Mouse (Mus musculus): ENCODE results near the gene 4833427G06Rik.
"Not testable (repeated sequence)": the region's sequence is repeated elsewhere in the genome, so short reads cannot be mapped to it uniquely, and the experiment has no call there.

Gene 4833427G06Rik

DNA sequence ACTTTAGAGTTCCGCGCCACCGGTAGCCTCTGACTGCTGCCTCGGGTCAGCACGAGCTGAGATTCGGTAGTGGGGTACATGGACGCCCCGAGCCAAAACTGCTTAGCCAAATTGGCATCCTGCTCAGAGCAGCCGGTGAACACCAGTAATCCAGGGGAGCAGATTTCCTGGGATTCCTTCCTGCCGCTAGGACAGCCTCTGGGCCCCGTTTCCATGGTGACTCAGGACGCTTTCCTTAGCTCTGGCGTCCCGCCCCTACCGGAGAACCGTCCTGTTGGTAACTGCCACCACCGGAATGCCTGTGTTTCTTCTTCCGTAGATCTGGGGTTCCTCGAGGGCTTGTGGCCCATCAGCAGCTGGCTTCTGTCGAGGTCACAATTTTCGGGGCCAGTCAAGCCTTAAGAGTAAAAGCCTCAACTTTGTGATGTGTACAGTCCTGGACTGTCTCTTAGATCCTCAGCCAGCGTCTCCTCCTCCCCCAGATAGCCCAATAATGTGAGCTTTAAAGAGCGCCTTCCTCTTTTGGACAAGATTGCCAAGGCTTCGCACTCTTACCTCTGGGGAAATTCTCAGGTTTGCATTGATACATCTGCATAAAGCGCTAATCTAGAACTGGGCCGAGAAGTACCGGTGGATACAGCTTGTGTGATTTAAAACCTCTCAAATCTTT lies at the start of gene 4833427G06Rik:
Gene 4833427G06Rik, minus strand, starts transcription at position 323 of the 670 bp plus-strand sequence.
- peak; percentile 67 to 70 for DNase-seq

- no peak for DNase-seq
Measured at GRCm38 (mm10) chr9:51147294-51147693, 45.4 kb upstream of the 4833427G06Rik start.

- peak in 1 of 2 experiments; percentile 30 for DNase-seq
Measured at GRCm38 (mm10) chr9:51146496-51146895, 44.6 kb upstream of the 4833427G06Rik start.

DNA sequence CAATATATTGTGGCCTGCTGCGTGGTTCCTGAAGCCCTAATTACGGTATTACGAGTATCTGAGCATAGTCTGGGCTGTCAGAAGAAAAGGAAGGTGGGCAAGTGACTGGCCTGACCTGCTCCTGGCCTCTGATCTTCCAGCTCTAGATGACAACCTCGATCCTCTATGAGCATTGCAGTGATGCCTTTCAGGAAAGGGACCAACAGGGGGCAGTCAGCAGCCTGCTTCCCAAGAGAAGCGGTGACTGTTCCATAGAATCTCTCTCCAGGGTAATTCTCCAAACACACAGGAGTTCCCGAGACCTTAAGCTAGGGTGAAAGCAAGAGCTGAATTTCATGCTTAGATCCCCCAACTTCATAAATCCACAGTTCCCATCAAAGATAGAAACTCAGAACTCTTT lies 42.3 kb upstream of the 4833427G06Rik start:
- DNase-seq, result no peak

DNA sequence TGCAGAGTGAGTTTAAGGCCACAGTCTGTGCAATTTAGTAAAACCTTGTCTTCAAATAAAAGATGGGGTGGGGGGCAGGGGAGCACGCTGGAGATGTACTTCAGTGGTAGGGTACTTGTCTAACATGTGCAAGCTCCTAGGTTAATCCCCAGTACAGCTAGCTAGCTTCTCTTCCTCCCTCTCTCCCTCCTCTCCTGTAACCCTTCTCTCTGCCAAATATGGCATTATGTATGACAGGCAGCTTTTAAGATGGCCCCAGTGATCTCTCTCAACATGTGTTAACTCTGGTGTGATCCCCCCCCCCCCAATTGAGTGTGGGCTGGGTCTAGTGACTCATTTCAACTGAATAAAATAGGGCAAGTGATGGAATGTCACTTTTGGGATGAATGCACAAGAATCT lies 41.6 kb upstream of the 4833427G06Rik start:
- no peak for DNase-seq

- DNase-seq, result no peak
Measured at GRCm38 (mm10) chr9:51140711-51141110, 38.8 kb upstream of the 4833427G06Rik start.

GRCm38 (mm10) chr9:51139401-51139800 lies 37.5 kb upstream of the 4833427G06Rik start:
- not testable (repeated sequence) for DNase-seq

DNA sequence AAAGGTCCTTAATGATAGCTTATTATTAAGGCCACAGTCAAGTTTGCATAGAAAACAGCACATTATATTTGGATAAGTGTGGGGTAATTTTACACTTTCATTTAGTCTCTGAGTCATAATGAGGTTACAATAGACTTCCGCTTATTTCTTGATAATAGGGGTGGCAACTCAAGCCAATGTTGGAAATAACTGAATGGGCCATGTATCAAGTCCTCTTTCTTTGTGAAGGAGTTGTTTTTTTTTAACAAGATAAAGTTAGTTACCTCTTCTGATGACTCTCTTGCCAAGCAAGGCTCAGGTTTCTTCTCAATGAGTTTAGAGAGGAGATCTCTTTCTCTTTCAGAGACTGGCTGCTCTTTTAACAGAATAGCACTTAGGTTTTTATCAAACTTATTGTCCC lies 36.4 kb upstream of the 4833427G06Rik start:
- no peak for DNase-seq

DNA sequence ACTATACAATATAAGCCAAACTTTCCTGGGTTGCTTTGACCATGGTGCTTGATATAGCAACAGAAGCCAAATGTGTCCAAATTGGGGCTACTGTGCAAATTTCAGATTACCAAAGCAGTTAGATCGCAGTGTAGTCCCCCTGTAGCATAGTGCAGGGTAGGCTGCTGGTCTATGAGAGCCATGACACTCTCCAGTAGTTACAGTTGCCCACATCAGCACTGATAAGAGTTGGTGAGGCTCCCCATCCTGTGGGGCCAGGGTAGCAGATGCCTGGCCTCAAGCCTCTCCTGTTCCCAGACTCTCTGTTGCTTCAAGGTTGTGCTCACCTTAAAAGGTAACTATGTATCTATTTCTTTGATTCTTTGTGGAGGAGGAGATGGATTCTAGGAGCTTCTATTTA lies 36.0 kb upstream of the 4833427G06Rik start:
- no peak for DNase-seq

DNA sequence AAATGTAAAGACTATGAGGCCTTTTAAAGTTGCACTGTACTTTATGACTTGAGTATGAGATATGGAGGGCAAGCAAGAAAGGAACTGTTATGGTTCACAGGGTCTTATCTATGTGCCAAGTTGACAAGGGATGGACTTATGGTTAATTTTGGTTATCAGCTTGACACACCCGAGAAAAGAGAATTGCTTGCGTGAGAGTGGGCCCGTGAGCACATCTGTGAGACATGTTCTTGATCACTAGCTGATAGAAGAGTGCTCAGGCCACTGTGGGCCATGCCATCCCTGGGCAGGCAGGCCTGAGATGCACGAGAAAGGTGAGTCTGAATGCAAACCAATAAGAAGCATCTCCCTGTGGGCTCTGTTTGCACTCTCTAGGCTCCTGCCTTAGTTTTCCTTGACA lies 35.6 kb upstream of the 4833427G06Rik start:
- no peak for DNase-seq

- DNase-seq, result peak in 1 of 2 experiments; percentile 45
Measured at GRCm38 (mm10) chr9:51136985-51137384, 35.1 kb upstream of the 4833427G06Rik start.

- no peak for DNase-seq
Measured at GRCm38 (mm10) chr9:51114767-51115166, 12.9 kb upstream of the 4833427G06Rik start.

DNA sequence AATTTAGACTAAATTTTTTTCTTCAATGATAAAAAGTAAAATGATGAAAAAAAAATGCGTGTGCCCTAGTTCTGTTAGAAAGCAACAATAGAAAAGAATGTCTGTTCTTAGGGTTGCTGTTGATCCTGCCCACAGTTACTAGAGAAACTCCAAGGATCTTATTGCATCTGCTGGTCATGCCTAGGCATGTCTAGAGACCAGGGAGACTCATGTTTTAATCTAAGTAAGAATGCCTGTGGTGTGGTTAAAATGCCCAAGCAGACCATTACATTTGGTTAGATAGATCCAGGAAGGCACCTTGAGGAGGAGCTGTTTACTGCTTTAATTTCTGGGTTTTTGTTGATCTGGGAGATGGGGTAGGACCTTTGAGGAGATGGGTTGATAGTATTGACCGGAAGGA lies 3.9 kb upstream of the 4833427G06Rik start:
- DNase-seq, result no peak

- peak; percentile 58 to 69 for DNase-seq
Measured at GRCm38 (mm10) chr9:51103808-51104514, 2.1 kb upstream of the 4833427G06Rik start.

- DNase-seq, result peak; percentile 55 to 65
Measured at GRCm38 (mm10) chr9:51102963-51103807, 1.3 kb upstream of the 4833427G06Rik start.

- DNase-seq, result no peak
Measured at GRCm38 (mm10) chr9:51096306-51096705, 5.6 kb downstream of the 4833427G06Rik start.

DNA sequence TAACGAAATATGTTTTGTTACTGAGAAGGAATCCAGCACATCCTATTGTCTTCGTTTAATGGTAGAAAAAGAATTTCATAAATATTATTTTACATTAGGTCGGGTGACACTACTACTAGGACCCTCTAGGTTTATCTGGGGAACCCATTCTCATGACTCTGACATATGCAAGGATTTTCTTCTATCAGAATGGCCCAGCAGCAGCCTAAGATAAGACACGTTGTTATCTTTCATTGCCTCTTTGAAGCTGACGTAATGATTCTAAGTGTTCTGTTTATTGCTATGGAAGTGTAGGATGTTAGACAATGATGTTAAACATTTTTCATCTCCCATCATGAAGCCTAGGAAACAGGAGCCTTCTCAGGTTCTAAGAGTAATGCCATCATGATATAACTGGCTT lies 8.2 kb downstream of the 4833427G06Rik start:
- DNase-seq, result no peak

DNA sequence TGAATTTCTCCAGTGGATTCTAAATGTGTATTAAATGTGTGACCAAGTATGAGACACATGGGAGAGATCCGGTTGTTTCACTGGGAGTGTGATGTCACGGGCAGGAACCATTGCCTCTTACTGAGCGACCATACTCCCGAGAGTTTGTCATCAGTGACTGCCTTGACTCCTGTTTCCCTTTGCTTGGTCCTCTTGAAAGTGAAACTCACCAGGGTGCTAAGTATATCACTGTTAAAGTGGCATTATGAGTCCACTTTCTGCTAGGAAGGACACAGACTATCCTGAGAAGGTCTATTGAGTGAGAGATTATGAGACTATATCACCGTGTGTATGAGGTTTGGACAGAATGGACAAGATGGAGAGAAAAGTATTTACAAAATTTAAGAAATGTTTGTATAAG lies 20.3 kb downstream of the 4833427G06Rik start:
- no peak for DNase-seq

DNA sequence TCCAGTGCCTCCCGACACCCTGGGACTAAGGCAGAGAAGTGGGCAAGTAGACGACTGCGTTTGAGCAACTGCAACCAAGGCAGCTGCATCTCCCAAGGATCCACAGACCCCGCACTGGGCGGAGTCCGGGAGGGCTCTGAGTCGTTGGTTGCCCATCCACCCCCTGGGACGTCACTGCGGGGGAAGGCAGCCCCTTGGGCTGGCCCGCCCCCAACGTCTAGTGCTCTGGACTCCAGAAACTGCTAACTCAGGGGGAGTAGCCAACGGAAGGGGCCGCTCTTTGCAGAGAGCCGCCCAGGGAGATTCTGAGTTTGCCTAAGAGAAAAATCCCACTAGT lies 24.9 kb downstream of the 4833427G06Rik start, which contains the start of gene Layn:
Gene Layn, minus strand, starts transcription at position 116 of the 337 bp plus-strand sequence.
- peak; percentile 86 to 93 for DNase-seq

GRCm38 (mm10) chr9:51076300-51076978 lies 25.4 kb downstream of the 4833427G06Rik start:
- peak in 1 of 2 experiments; percentile 40 for DNase-seq

DNA sequence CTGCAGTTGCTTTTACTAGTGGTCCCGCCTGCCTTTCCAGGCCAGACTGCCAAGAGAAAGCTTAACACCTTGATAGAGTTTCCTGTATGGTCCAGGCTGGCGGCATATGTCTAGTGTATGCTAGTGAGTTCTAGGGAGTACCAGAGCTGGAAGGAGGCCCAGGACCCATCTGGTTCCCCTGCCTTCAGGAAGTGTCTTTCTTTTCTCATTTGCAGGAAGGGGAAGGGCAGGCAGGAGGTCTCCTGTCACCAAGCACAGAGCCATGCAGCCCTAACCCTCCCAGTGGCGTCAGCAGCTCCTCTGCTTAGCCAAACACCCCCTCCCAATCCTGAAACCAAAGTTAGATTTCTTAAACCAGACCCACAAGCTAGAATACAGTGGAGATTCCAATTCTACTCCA lies 26.1 kb downstream of the 4833427G06Rik start:
- DNase-seq, result peak; percentile 52 to 65

- no peak for DNase-seq
Measured at GRCm38 (mm10) chr9:51070801-51071200, 31.1 kb downstream of the 4833427G06Rik start.

DNA sequence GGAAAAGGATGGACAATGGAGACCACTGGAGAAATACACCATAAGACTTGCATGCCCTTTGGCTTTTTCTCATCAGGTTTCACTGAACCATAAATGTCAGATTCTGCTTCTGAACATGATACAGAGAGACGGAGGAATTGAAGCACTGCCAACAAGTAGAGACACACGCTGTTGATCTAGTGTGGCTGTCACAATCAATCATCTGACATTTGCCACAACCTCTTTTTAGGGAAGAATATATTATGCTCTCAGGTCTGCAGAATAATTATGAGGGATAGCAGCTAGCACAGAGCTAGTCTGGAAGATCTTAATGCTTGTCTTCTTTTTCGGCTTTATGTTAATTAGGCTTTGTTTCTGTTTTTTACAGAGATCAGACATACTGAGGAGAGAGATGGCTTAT lies 33.7 kb downstream of the 4833427G06Rik start:
- DNase-seq, result no peak

All from kidney, postnatal 25 days (tissue).